In the genomic region with DNA sequence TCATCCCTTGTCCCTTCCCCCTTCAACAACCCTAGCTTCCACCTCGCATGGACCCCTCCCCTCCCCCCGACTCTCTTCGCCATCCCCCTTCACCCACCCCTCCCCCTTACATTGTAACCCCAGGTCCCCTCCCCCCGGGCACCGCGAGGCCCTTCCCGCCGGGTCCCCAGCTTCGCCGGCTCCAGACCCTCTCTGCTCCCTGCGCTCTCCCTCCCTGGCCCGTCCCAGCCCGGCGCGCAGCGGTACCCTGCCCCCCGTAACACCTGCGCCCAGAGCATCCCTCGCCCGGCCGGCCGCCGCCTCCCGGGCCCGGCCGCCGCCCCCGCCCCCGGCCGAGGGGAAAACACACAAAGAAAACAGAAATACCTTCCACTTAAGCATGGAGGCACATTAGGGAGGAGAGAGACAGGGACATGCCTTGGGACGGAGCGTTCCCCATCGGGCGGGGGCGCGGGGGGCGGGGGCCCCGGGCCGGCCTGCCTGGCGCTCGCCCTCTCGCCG, we compare ENCODE assay signal across 9 mouse cellular contexts. TPM values are rescaled to one million over a fixed set of nuclear protein-coding genes. Genes with fewer than 3 reads are reported as not detected.
DNase-seq lines count a peak whose midpoint lies in the region; ATAC-seq lines count a peak whose summit lies in the region.
"Had no signal": no experiment of that assay in that cellular context is flagged by ENCODE, and none has a peak within 500 bp of the region (broad histone marks: within the 10 kb centered on the region; RNA-seq: fewer than 3 reads in every experiment).

No protein-coding gene starts in this region.

- peak; percentile 45 for DNase-seq in cerebellum, adult 11 months
- no peak for DNase-seq in cerebellum, adult 8-10 months
- peak; percentile 43 for DNase-seq in right cerebral cortex, adult 18-20 months
- DNase-seq in right cerebral cortex, postnatal 10 days (ENCODE audit: low spot score in 2 of 2) = no peak
- DNase-seq in frontal cortex, postnatal 36 days (ENCODE audit: low spot score in 2 of 2) = no peak

- no peaks in the 10 kb centered on the region for H3K36me3 ChIP-seq in intestine, embryonic 15.5 days
- H3K36me3 ChIP-seq in neural tube, embryonic 13.5 days = no peaks in the 10 kb centered on the region

- peaks cover 54% of the 10 kb centered on the region for H3K27me3 ChIP-seq in intestine, embryonic 15.5 days (replicated peaks)
- H3K27me3 ChIP-seq in neural tube, embryonic 13.5 days = peaks cover 11% of the 10 kb centered on the region; the same call in 1 of the 2 replicates

- H3K27ac ChIP-seq in intestine, embryonic 15.5 days = no peak overlapping the region
- H3K27ac ChIP-seq in neural tube, embryonic 13.5 days (replicated peaks) = peak overlapping the region; percentile 97

- no peaks in the 10 kb centered on the region for H3K9me3 ChIP-seq in intestine, embryonic 15.5 days
- H3K9me3 ChIP-seq in neural tube, embryonic 13.5 days = no peaks in the 10 kb centered on the region

- H3K4me1 ChIP-seq in intestine, embryonic 15.5 days (replicated peaks) = peaks cover 35% of the 10 kb centered on the region
- H3K4me1 ChIP-seq in neural tube, embryonic 13.5 days (replicated peaks) = peaks cover 84% of the 10 kb centered on the region

- H3K4me2 ChIP-seq in intestine, embryonic 15.5 days (replicated peaks) = peak overlapping the region; percentile 100
- H3K4me2 ChIP-seq in neural tube, embryonic 13.5 days = peak overlapping the region; percentile 86

- H3K9ac ChIP-seq in intestine, embryonic 15.5 days = peak overlapping the region; percentile 57
- peak overlapping the region; percentile 97 for H3K9ac ChIP-seq in neural tube, embryonic 13.5 days

- WGBS in intestine, embryonic 15.5 days = under 1% methylated on average over 34 of the region's 43 CpGs
- WGBS in neural tube, embryonic 13.5 days = 1% methylated on average over 31 of the region's 43 CpGs

- ATAC-seq in intestine, embryonic 15.5 days = peak; percentile 29; the same call in 1 of the 2 replicates
- peak; percentile 48 for ATAC-seq in neural tube, embryonic 13.5 days (ENCODE audit: low read depth)
- ATAC-seq in megakaryocyte-erythroid progenitor cell, adult 5-6 weeks (replicated peaks; ENCODE audit: low FRiP score, low TSS enrichment, poor library complexity, severe bottlenecking) = no peak

- H3K4me3 ChIP-seq in intestine, embryonic 15.5 days (replicated peaks) = peak overlapping the region; percentile 62
- peak overlapping the region; percentile 76 for H3K4me3 ChIP-seq in neural tube, embryonic 13.5 days

RNA-seq across cellular contexts. Expression of a gene that starts 1.4 kb away (rescaled TPM):
- 0.24 and 0.25 TPM in 2 replicates for polyA plus RNA-seq in intestine, embryonic 15.5 days (2015; fragmentation: Nextera tagmentation; extraction: Ambion mirVana)
- 5.7 and 7.0 TPM in 2 replicates for polyA plus RNA-seq in neural tube, embryonic 13.5 days (2015; fragmentation: Nextera tagmentation; extraction: Ambion mirVana)
- total RNA-seq in megakaryocyte-erythroid progenitor cell, adult 5-6 weeks (2014; fragmentation: Nextera tagmentation) = not detected in 2 replicates
- total RNA-seq in megakaryocyte-erythroid progenitor cell, adult 5-6 weeks (2017) = not detected in 2 replicates
- polyA plus RNA-seq: erythroblast, embryonic 14.5 days had no signal

RNA-seq across cellular contexts. Expression of a gene that starts 54.9 kb away (rescaled TPM):
- 2.7 and 3.7 TPM in 2 replicates for polyA plus RNA-seq in intestine, embryonic 15.5 days (2015; fragmentation: Nextera tagmentation; extraction: Ambion mirVana)
- 3.6 and 4.1 TPM in 2 replicates for polyA plus RNA-seq in neural tube, embryonic 13.5 days (2015; fragmentation: Nextera tagmentation; extraction: Ambion mirVana)
- total RNA-seq in megakaryocyte-erythroid progenitor cell, adult 5-6 weeks (2014; fragmentation: Nextera tagmentation) = 2.6 and 2.9 TPM in 2 replicates
- total RNA-seq in megakaryocyte-erythroid progenitor cell, adult 5-6 weeks (2017) = 0.61 and 2.6 TPM in 2 replicates

Comparison
In these comparisons a context has a peak if more than half of its experiments do, and no peak if none do; other contexts are left out.
1. DNase-seq: peak in cerebellum, adult 11 months (single experiment) and right cerebral cortex, adult 18-20 months (single experiment); none in cerebellum, adult 8-10 months (single experiment), right cerebral cortex, postnatal 10 days (0 of 2) and frontal cortex, postnatal 36 days (0 of 2).